Mouse (Mus musculus) lung, adult 2 months (tissue): ENCODE measurements around the gene Mlec. TPM values are rescaled to one million over a fixed set of nuclear protein-coding genes. Genes with fewer than 3 reads are reported as not detected.

ENCODE experiments used
- DNase-seq: peaks from one replicate; pipeline ENCODE4 v3.0.0; 2022
- H3K4me1 ChIP-seq: fragments of 200-500 bp; 2 replicates; pipeline ENCODE4 v1.6.1; 2011; ENCODE audit warnings: low read length; ENCODE audit not compliant: control insufficient read depth, insufficient read depth
- H3K4me3 ChIP-seq: fragments of 200-500 bp; replicated peaks from 2 replicates; pipeline ENCODE3; 2011; ENCODE audit warnings: low read depth, mild to moderate bottlenecking, control low read depth, low read length; ENCODE audit errors: extremely low read depth
- CTCF ChIP-seq: fragments of 200-500 bp; IDR thresholded peaks from 2 replicates; pipeline ENCODE4 v1.5.1; 2011; ENCODE audit warnings: mild to moderate bottlenecking, low read length, control low read depth; ENCODE audit not compliant: insufficient read depth
- POLR2A ChIP-seq: fragments of 200-500 bp; IDR thresholded peaks from 2 replicates; pipeline ENCODE4 v1.6.1; 2011; ENCODE audit warnings: low read depth, mild to moderate bottlenecking, control low read depth, low read length, borderline replicate concordance; ENCODE audit errors: extremely low read depth
- WGBS: fragments of 180-500 bp; shearing (Covaris S2); methylation state at CpG from one replicate; pipeline ENCODE4 v1.1.7; 2018; 5-methylcytosine and 5-hydroxymethylcytosine counted together
- polyA plus RNA-seq: library from polyadenylated mRNA; depleted of rRNA; stranded (reverse); fragments of >200 nt; gene quantifications from 2 replicates; pipeline ENCODE4 v1.2.3, GENCODE M21; 2012

The Mlec gene
- polyA plus RNA-seq, 1 experiment = 53.8 TPM

- WGBS = 22% methylated on average over 7 of the region's 7 CpGs
- H3K4me1 ChIP-seq = peaks cover 10% of the 10 kb centered on the region
- no peak for DNase-seq
- TF ChIP-seq POLR2A (no peak), CTCF (no peak)
- no peak overlapping the region for H3K4me3 ChIP-seq
Observed at GRCm38 (mm10) chr5:115192828-115193195, 34.8 kb upstream of the Mlec start.

- 29% methylated on average over 29 of the region's 29 CpGs for WGBS
- peaks cover 10% of the 10 kb centered on the region for H3K4me1 ChIP-seq
- H3K4me3 ChIP-seq = no peak overlapping the region
- TF ChIP-seq POLR2A (no peak), CTCF (no peak)
- DNase-seq = no peak
Observed at GRCm38 (mm10) chr5:115191880-115192827, 34.2 kb upstream of the Mlec start.

- TF ChIP-seq CTCF (no peak), POLR2A (no peak)
- WGBS = 81% methylated on average over 12 of the region's 12 CpGs
- DNase-seq = no peak
Observed at GRCm38 (mm10) chr5:115190081-115190480, 32.1 kb upstream of the Mlec start.

GRCm38 (mm10) chr5:115188824-115189223, 30.8 kb upstream of the Mlec start:
- peak; percentile 88 for TF ChIP-seq CTCF
- TF ChIP-seq POLR2A = no peak
- peak; percentile 28 for DNase-seq
- H3K4me1 ChIP-seq = peaks cover 9% of the 10 kb centered on the region; the same call in 1 of the 2 replicates
- no peak overlapping the region for H3K4me3 ChIP-seq
- 47% methylated on average over 5 of the region's 5 CpGs for WGBS

More at GRCm38 (mm10) chr5:115190081-115190480, 32.1 kb upstream of the Mlec start:
- Histone ChIP-seq H3K4me1 (peaks cover 13% of the 10 kb centered on the region), H3K4me3 (no peak overlapping the region)

- 12% methylated on average over 26 of the region's 26 CpGs for WGBS
- H3K4me3 ChIP-seq = peak overlapping the region; percentile 45
- TF ChIP-seq CTCF (peak; percentile 80), POLR2A (peak; percentile 44; the same call in 1 of the 2 replicates)
- DNase-seq = peak; percentile 91
- H3K4me1 ChIP-seq = 0 out of 2 replicates have a peak, but pooled peaks cover 4% of the 10 kb centered on the region
Observed at GRCm38 (mm10) chr5:115187188-115188131, 29.5 kb upstream of the Mlec start.

- H3K4me1 ChIP-seq = 0 out of 2 replicates have a peak, but pooled peaks cover 4% of the 10 kb centered on the region
- H3K4me3 ChIP-seq = no peak overlapping the region
- DNase-seq = no peak
- TF ChIP-seq CTCF = no peak
- TF ChIP-seq POLR2A = no peak
- 39% methylated on average over 17 of the region's 17 CpGs for WGBS
Observed at GRCm38 (mm10) chr5:115186371-115187073, 28.5 kb upstream of the Mlec start.

- no peak for DNase-seq
- 26% methylated on average over 15 of the region's 15 CpGs for WGBS
- 0 out of 2 replicates have a peak, but pooled peaks cover 4% of the 10 kb centered on the region for H3K4me1 ChIP-seq
- no peak for TF ChIP-seq CTCF
- TF ChIP-seq POLR2A = no peak
- H3K4me3 ChIP-seq = no peak overlapping the region
Observed at GRCm38 (mm10) chr5:115184726-115185125, 26.7 kb upstream of the Mlec start.

GRCm38 (mm10) chr5:115183482-115183881, 25.5 kb upstream of the Mlec start:
- 0 out of 2 replicates have a peak, but pooled peaks cover 4% of the 10 kb centered on the region for H3K4me1 ChIP-seq
- WGBS = 59% methylated on average over 10 of the region's 10 CpGs
- TF ChIP-seq POLR2A = no peak
- no peak overlapping the region for H3K4me3 ChIP-seq
- no peak for DNase-seq

GRCm38 (mm10) chr5:115182925-115183324, 24.9 kb upstream of the Mlec start:
- TF ChIP-seq CTCF = no peak
- no peak for TF ChIP-seq POLR2A
- WGBS = 67% methylated on average over 8 of the region's 8 CpGs
- DNase-seq = no peak
- Histone ChIP-seq H3K4me3 (no peak overlapping the region), H3K4me1 (0 out of 2 replicates have a peak, but pooled peaks cover 4% of the 10 kb centered on the region)
